Mouse (Mus musculus) intestine, embryonic 15.5 days (tissue): Measurements from ENCODE around the gene Arf5. TPM values are rescaled to one million over a fixed set of nuclear protein-coding genes. Genes with fewer than 3 reads are reported as not detected.

Experiments used
- ATAC-seq: fragments of 200-750 bp; cut with Nextera tagmentation; 2 replicates; pipeline ENCODE4 v1.8.0; 2017; ENCODE audit warnings: moderate TSS enrichment, moderate library complexity
- H3K27ac ChIP-seq: fragments of 300-500 bp; sonication (generic); 2 replicates; pipeline ENCODE4 v1.5.1; 2015; ENCODE audit warnings: mild to moderate bottlenecking, inconsistent platforms
- H3K27me3 ChIP-seq: fragments of 300-500 bp; sonication (generic); replicated peaks from 2 replicates; pipeline ENCODE4 v1.6.1; 2015; ENCODE audit warnings: inconsistent platforms
- H3K36me3 ChIP-seq: fragments of 300-500 bp; sonication (generic); 2 replicates; pipeline ENCODE4 v1.6.1; 2015; ENCODE audit warnings: inconsistent platforms
- H3K4me1 ChIP-seq: fragments of 300-500 bp; sonication (generic); replicated peaks from 2 replicates; pipeline ENCODE4 v1.6.1; 2015; ENCODE audit warnings: inconsistent platforms
- H3K4me2 ChIP-seq: fragments of 300-500 bp; sonication (generic); replicated peaks from 2 replicates; pipeline ENCODE4 v1.6.1; 2015; ENCODE audit warnings: mild to moderate bottlenecking, inconsistent platforms
- H3K4me3 ChIP-seq: fragments of 300-500 bp; sonication (generic); replicated peaks from 2 replicates; pipeline ENCODE4 v1.5.1; 2015; ENCODE audit warnings: inconsistent platforms
- H3K9ac ChIP-seq: fragments of 300-500 bp; sonication (generic); 2 replicates; pipeline ENCODE4 v1.6.1; 2015; ENCODE audit warnings: inconsistent platforms
- H3K9me3 ChIP-seq: fragments of 300-500 bp; sonication (generic); 2 replicates; pipeline ENCODE4 v1.6.1; 2016; ENCODE audit warnings: inconsistent platforms
- WGBS: fragments of 180-500 bp; shearing (Covaris S2); methylation state at CpG from one replicate; pipeline ENCODE4 v1.1.7; 2015; 5-methylcytosine and 5-hydroxymethylcytosine counted together
- polyA plus RNA-seq: library from polyadenylated mRNA; unstranded; fragments of >200 nt; fragmentation: Nextera tagmentation; extraction: Ambion mirVana; gene quantifications from 2 replicates; pipeline ENCODE4 v1.2.1, GENCODE M21; 2015

The Arf5 gene
- polyA plus RNA-seq, 1 experiment from 2014 or later: 267 TPM

DNA sequence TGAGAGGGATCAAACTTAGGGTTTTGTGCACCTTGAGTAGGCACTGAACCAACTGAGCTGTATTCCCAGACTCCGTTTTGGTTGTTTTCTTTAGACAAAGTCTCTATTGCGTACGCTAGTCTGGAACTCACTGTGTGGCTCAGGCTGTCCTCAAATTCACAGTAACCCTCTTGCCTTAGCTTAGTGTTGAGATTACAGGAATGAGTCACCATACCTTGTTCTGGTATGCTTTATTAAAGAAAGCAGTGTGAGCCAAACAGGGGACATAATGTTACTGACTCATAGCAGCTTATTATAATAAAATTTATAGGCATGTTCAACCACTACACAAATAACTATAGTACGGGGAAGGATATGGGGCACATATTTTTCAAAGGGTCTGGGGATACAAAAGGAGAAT lies 50.9 kb downstream of the Arf5 start:
- Histone ChIP-seq H3K9me3 (no peaks in the 10 kb centered on the region), H3K9ac (no peak overlapping the region), H3K4me3 (no peak overlapping the region), H3K27ac (no peak overlapping the region), H3K27me3 (no peaks in the 10 kb centered on the region), H3K4me2 (no peak overlapping the region), H3K4me1 (no peaks in the 10 kb centered on the region), H3K36me3 (no peaks in the 10 kb centered on the region)
- 79% methylated on average over 4 of the region's 4 CpGs for WGBS
- no peak for ATAC-seq

DNA sequence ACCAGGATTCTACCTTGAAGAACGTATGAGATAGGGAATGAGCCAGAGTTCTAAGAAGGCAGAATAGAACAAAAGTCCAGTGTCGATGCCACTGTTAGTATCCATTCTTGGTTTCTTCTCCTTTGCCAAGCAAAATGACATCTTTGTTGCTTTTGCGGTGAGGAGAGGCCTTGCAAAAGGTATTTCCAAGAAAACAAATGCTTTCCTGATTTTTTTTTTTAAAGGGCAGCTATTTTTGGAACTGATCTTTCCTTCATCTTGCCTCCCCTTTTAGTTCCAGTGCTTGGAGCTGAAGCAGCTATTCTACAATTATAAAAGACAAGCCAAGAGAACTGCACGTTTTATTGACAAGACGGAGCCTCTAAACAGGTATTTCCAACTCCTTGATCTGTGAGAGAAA lies 51.5 kb downstream of the Arf5 start, which contains the start of gene Snd1:
Gene Snd1 (plus strand): TSS at position 301 of the 400 bp plus-strand sequence.
- no peak for ATAC-seq
- Histone ChIP-seq H3K36me3 (no peaks in the 10 kb centered on the region), H3K9me3 (no peaks in the 10 kb centered on the region), H3K4me2 (no peak within 1 kb of the TSS), H3K27me3 (no peaks in the 10 kb centered on the region), H3K27ac (no peak within 1 kb of the TSS), H3K9ac (no peak within 1 kb of the TSS), H3K4me3 (no peak within 1 kb of the TSS), H3K4me1 (no peaks in the 10 kb centered on the region)
- 85% methylated on average over 5 of the region's 5 CpGs for WGBS

Other genes with a start within 250 kb of the Arf5 start
- 25.9 and 28.2 TPM in 2 replicates for gene Zfp800, start 25.6 kb upstream of the Arf5 start, polyA plus RNA-seq
- gene Fscn3, start 4.2 kb downstream of the Arf5 start, polyA plus RNA-seq: not detected in 2 replicates
- 8.5 and 8.7 TPM in 2 replicates for gene Gcc1, start 4.8 kb downstream of the Arf5 start, polyA plus RNA-seq
- gene Pax4, start 25.8 kb downstream of the Arf5 start, polyA plus RNA-seq: 2.2 and 2.9 TPM in 2 replicates
- 128 and 138 TPM in 2 replicates for gene Snd1, start 51.6 kb downstream of the Arf5 start, polyA plus RNA-seq